Mouse (Mus musculus): ENCODE results near the gene Sorcs1. TPM values are rescaled to one million over a fixed set of nuclear protein-coding genes. Genes with fewer than 3 reads are reported as not detected.

Sorcs1 gene
- polyA plus RNA-seq, 1 experiment = not detected

DNA sequence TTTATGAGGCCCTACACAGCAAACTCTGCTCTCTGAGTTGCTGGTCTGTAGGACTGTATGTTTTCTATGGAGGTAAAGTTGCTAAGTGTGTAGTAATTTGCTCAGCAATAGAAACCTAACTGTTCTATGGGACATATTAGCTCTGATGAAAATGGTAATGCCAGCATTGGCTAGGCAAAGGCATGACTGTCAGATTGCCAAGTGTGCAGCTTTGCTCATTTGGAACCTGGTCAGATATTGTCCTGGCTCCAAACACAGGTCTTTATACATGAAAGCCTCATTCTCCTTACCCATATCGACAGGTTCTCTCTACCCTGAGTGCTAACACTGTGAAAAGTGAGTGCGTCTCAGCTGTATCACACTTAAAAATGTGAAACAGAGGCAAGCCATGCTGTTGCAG is 280.1 kb downstream of the Sorcs1 start:
- Histone ChIP-seq H3K4me3 (ENCODE audit: low read depth, low read length) (no peak overlapping the region), H3K9me3 (replicated peaks; ENCODE audit: control insufficient read depth, insufficient read depth, low read length, poor library complexity, severe bottlenecking) (no peaks in the 10 kb centered on the region), H3K4me1 (ENCODE audit: control insufficient read depth, insufficient read depth, low read length) (no peaks in the 10 kb centered on the region), H3K9ac (ENCODE audit: low read depth, poor library complexity, severe bottlenecking) (no peak overlapping the region), H3K27ac (ENCODE audit: insufficient read depth, low read length) (no peak overlapping the region), H3K36me3 (ENCODE audit: control insufficient read depth, insufficient read depth, low read length, poor library complexity, severe bottlenecking) (no peaks in the 10 kb centered on the region), H3K27me3 (ENCODE audit: control insufficient read depth, insufficient read depth, low read length, poor library complexity, severe bottlenecking) (no peaks in the 10 kb centered on the region)
- TF ChIP-seq EP300 (IDR thresholded peaks at IDR 0.05; ENCODE audit: insufficient read depth, low read depth, low read length) = no peak
- no peak for TF ChIP-seq CTCF (IDR thresholded peaks at IDR 0.05; ENCODE audit: low read depth, low read length)
- no peak for TF ChIP-seq POLR2A (IDR thresholded peaks at IDR 0.05; ENCODE audit: insufficient read depth, low read length)

DNA sequence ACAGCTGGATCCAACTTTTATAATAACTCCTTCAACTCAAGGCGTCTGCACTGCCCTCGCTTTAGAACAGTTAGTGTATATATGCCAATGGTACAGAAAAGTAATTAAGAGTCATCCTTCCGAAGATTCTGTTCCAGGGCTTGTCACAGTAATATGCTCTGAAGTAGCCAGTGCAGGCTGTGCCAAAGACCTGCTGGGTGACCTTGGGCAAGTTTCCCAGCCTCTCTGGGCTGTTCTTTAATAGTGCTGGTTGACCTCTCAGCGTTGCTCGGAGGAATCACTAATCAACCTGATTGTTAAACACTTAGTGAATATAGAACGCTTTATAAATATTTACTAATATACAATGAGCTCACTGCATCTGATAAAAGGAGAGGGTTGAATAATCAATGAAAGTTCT is 282.7 kb downstream of the Sorcs1 start:
- H3K27ac ChIP-seq (ENCODE audit: insufficient read depth, low read length) = no peak overlapping the region
- no peaks in the 10 kb centered on the region for H3K4me1 ChIP-seq (ENCODE audit: control insufficient read depth, insufficient read depth, low read length)
- H3K27me3 ChIP-seq (ENCODE audit: control insufficient read depth, insufficient read depth, low read length, poor library complexity, severe bottlenecking) = no peaks in the 10 kb centered on the region
- no peaks in the 10 kb centered on the region for H3K9me3 ChIP-seq (replicated peaks; ENCODE audit: control insufficient read depth, insufficient read depth, low read length, poor library complexity, severe bottlenecking)
- TF ChIP-seq CTCF (IDR thresholded peaks at IDR 0.05; ENCODE audit: low read depth, low read length) (no peak), EP300 (IDR thresholded peaks at IDR 0.05; ENCODE audit: insufficient read depth, low read depth, low read length) (no peak), POLR2A (IDR thresholded peaks at IDR 0.05; ENCODE audit: insufficient read depth, low read length) (no peak)
- H3K4me3 ChIP-seq (ENCODE audit: low read depth, low read length) = no peak overlapping the region
- no peak overlapping the region for H3K9ac ChIP-seq (ENCODE audit: low read depth, poor library complexity, severe bottlenecking)
- H3K36me3 ChIP-seq (ENCODE audit: control insufficient read depth, insufficient read depth, low read length, poor library complexity, severe bottlenecking) = no peaks in the 10 kb centered on the region

DNA sequence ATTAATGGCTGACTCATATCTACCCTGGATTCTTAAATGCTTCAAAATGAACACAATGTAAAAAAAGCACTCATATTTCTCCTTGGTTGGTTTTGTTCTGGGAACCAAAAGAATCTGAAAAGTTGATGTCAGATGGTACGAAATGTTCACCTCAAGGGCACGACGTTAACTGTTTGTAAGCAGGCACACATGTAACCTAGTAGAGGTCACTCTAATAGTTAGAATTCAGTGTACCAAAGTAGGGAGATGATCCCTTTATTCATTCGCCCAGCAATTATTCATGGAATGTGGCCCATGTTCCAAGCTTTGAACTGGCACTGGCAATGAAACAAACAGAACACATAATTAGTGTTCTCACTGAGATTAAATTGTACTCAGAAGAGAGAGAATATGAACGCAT is 284.3 kb downstream of the Sorcs1 start:
- no peak overlapping the region for H3K4me3 ChIP-seq (ENCODE audit: low read depth, low read length)
- no peak overlapping the region for H3K27ac ChIP-seq (ENCODE audit: insufficient read depth, low read length)
- TF ChIP-seq POLR2A (IDR thresholded peaks at IDR 0.05; ENCODE audit: insufficient read depth, low read length) (no peak), CTCF (IDR thresholded peaks at IDR 0.05; ENCODE audit: low read depth, low read length) (no peak), EP300 (IDR thresholded peaks at IDR 0.05; ENCODE audit: insufficient read depth, low read depth, low read length) (no peak)
- H3K36me3 ChIP-seq (ENCODE audit: control insufficient read depth, insufficient read depth, low read length, poor library complexity, severe bottlenecking) = no peaks in the 10 kb centered on the region
- H3K9ac ChIP-seq (ENCODE audit: low read depth, poor library complexity, severe bottlenecking) = no peak overlapping the region
- no peaks in the 10 kb centered on the region for H3K27me3 ChIP-seq (ENCODE audit: control insufficient read depth, insufficient read depth, low read length, poor library complexity, severe bottlenecking)
- no peaks in the 10 kb centered on the region for H3K4me1 ChIP-seq (ENCODE audit: control insufficient read depth, insufficient read depth, low read length)
- no peaks in the 10 kb centered on the region for H3K9me3 ChIP-seq (replicated peaks; ENCODE audit: control insufficient read depth, insufficient read depth, low read length, poor library complexity, severe bottlenecking)

DNA sequence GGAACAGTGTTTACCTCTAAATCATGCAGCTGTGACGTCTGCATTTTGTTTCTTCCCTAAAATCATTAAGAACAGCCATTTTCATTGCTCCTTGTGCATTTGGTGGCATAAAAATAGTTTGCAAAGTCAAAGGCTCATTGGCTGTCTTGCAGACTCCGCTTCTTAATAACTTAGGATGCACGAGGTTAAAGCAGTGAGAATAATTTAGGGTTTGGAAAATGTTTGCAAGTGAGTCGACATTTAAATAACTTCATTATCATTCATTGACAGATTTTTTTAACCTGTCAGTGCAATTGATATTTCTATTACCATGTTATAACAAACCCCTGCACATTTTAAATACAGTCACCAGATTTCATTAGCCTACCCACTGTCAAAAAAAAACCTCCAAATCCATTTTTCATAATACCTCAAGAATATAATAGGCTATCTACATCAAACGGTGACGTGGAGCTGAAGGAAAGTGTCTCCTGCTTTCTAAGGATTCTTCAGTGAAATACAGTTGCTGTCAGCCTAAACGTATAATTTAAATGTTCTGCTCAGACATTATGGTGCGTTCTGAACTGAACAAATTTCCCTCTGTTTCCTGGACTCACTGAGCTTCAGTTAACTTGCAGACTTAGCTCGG is 288.4 kb downstream of the Sorcs1 start:
- Histone ChIP-seq H3K9ac (ENCODE audit: low read depth, poor library complexity, severe bottlenecking) (no peak overlapping the region), H3K4me1 (ENCODE audit: control insufficient read depth, insufficient read depth, low read length) (no peaks in the 10 kb centered on the region), H3K36me3 (ENCODE audit: control insufficient read depth, insufficient read depth, low read length, poor library complexity, severe bottlenecking) (no peaks in the 10 kb centered on the region), H3K9me3 (replicated peaks; ENCODE audit: control insufficient read depth, insufficient read depth, low read length, poor library complexity, severe bottlenecking) (peaks cover 3% of the 10 kb centered on the region), H3K27me3 (ENCODE audit: control insufficient read depth, insufficient read depth, low read length, poor library complexity, severe bottlenecking) (0 out of 2 replicates have a peak, but pooled peaks cover 1% of the 10 kb centered on the region), H3K4me3 (ENCODE audit: low read depth, low read length) (no peak overlapping the region), H3K27ac (ENCODE audit: insufficient read depth, low read length) (no peak overlapping the region)
- TF ChIP-seq EP300 (IDR thresholded peaks at IDR 0.05; ENCODE audit: insufficient read depth, low read depth, low read length) (no peak), POLR2A (IDR thresholded peaks at IDR 0.05; ENCODE audit: insufficient read depth, low read length) (no peak), CTCF (IDR thresholded peaks at IDR 0.05; ENCODE audit: low read depth, low read length) (no peak)

DNA sequence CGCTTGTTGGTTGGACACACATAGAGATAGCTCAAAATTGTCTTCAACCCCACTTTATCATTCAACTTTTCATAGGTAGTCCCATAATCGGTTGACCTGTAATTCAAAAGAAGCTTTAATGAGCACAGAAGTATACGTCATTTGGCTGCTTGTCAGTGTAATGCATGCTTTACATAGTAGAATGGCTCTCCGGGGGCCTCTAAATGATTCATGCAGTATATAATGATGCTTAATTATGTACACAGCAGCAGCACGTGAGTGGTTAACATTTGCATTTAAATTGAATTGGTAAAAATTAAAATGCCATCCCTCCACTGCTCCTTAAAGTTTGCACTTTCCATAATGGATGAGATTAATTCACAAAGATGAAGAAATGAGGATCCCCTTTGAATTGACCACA is 299.5 kb downstream of the Sorcs1 start:
- H3K4me3 ChIP-seq (ENCODE audit: low read depth, low read length) = no peak overlapping the region
- no peaks in the 10 kb centered on the region for H3K4me1 ChIP-seq (ENCODE audit: control insufficient read depth, insufficient read depth, low read length)
- no peak overlapping the region for H3K9ac ChIP-seq (ENCODE audit: low read depth, poor library complexity, severe bottlenecking)
- no peaks in the 10 kb centered on the region for H3K36me3 ChIP-seq (ENCODE audit: control insufficient read depth, insufficient read depth, low read length, poor library complexity, severe bottlenecking)
- H3K27ac ChIP-seq (ENCODE audit: insufficient read depth, low read length) = no peak overlapping the region
- TF ChIP-seq POLR2A (IDR thresholded peaks at IDR 0.05; ENCODE audit: insufficient read depth, low read length) = no peak
- no peak for TF ChIP-seq EP300 (IDR thresholded peaks at IDR 0.05; ENCODE audit: insufficient read depth, low read depth, low read length)
- no peak for TF ChIP-seq CTCF (IDR thresholded peaks at IDR 0.05; ENCODE audit: low read depth, low read length)
- no peaks in the 10 kb centered on the region for H3K27me3 ChIP-seq (ENCODE audit: control insufficient read depth, insufficient read depth, low read length, poor library complexity, severe bottlenecking)
- H3K9me3 ChIP-seq (replicated peaks; ENCODE audit: control insufficient read depth, insufficient read depth, low read length, poor library complexity, severe bottlenecking) = no peaks in the 10 kb centered on the region

DNA sequence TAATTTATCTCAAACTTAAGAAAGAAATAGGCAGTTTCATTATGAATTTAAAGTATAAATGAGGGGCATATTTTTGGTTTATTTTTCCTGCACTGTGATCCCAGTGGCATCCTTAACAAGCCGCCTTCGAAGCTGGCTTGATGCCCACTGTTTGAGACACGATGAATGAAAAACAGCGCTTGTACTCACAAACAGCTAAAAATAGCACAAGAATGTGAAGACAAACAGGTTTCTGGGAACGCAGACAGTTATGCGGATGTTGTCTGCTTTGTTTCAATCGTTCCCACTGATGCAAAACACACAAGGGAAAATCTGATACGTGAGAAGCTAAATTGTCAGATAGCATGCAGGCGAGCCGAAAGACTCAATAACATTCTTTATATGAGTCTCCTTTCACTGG is 303.7 kb downstream of the Sorcs1 start:
- Histone ChIP-seq H3K27ac (ENCODE audit: insufficient read depth, low read length) (no peak overlapping the region), H3K27me3 (ENCODE audit: control insufficient read depth, insufficient read depth, low read length, poor library complexity, severe bottlenecking) (no peaks in the 10 kb centered on the region), H3K4me1 (ENCODE audit: control insufficient read depth, insufficient read depth, low read length) (no peaks in the 10 kb centered on the region), H3K4me3 (ENCODE audit: low read depth, low read length) (no peak overlapping the region), H3K9ac (ENCODE audit: low read depth, poor library complexity, severe bottlenecking) (no peak overlapping the region), H3K36me3 (ENCODE audit: control insufficient read depth, insufficient read depth, low read length, poor library complexity, severe bottlenecking) (no peaks in the 10 kb centered on the region), H3K9me3 (replicated peaks; ENCODE audit: control insufficient read depth, insufficient read depth, low read length, poor library complexity, severe bottlenecking) (no peaks in the 10 kb centered on the region)
- TF ChIP-seq EP300 (IDR thresholded peaks at IDR 0.05; ENCODE audit: insufficient read depth, low read depth, low read length) (no peak), CTCF (IDR thresholded peaks at IDR 0.05; ENCODE audit: low read depth, low read length) (no peak), POLR2A (IDR thresholded peaks at IDR 0.05; ENCODE audit: insufficient read depth, low read length) (no peak)
